Mouse (Mus musculus) stomach, embryonic 16.5 days (tissue): ENCODE data around the gene Ano6. TPM values are rescaled to one million over a fixed set of nuclear protein-coding genes. Genes with fewer than 3 reads are reported as not detected.

Experiments used
- ATAC-seq: fragments of 200-750 bp; cut with Nextera tagmentation; 2 replicates; pipeline ENCODE4 v1.8.0; 2017; ENCODE audit warnings: moderate number of reproducible peaks, moderate TSS enrichment; ENCODE audit not compliant: insufficient read depth, low FRiP score
- H3K27ac ChIP-seq: fragments of 300-500 bp; sonication (generic); 2 replicates; pipeline ENCODE4 v1.5.1; 2014; ENCODE audit warnings: low read length
- H3K27me3 ChIP-seq: fragments of 300-500 bp; sonication (generic); 2 replicates; pipeline ENCODE4 v1.6.1; 2014; ENCODE audit warnings: low read length, control low read depth, mixed read lengths; ENCODE audit not compliant: control insufficient read depth, insufficient read depth
- H3K36me3 ChIP-seq: fragments of 300-500 bp; sonication (generic); 2 replicates; pipeline ENCODE4 v1.6.1; 2014; ENCODE audit warnings: low read length; ENCODE audit not compliant: control insufficient read depth, insufficient read depth
- H3K4me1 ChIP-seq: fragments of 300-500 bp; sonication (generic); 2 replicates; pipeline ENCODE4 v1.6.1; 2014; ENCODE audit warnings: low read length, control low read depth, mixed read lengths; ENCODE audit not compliant: control insufficient read depth, insufficient read depth
- H3K4me2 ChIP-seq: fragments of 300-500 bp; sonication (generic); 2 replicates; pipeline ENCODE4 v1.6.1; 2014; ENCODE audit warnings: low read depth, low read length, mixed read lengths
- H3K4me3 ChIP-seq: fragments of 300-500 bp; sonication (generic); replicated peaks from 2 replicates; pipeline ENCODE4 v1.5.1; 2014; ENCODE audit warnings: mild to moderate bottlenecking, low read length
- H3K9ac ChIP-seq: fragments of 300-500 bp; sonication (generic); 2 replicates; pipeline ENCODE4 v1.6.1; 2014; ENCODE audit warnings: low read length
- H3K9me3 ChIP-seq: fragments of 300-500 bp; sonication (generic); replicated peaks from 2 replicates; pipeline ENCODE4 v1.6.1; 2016; ENCODE audit warnings: low read length, control low read depth; ENCODE audit not compliant: control insufficient read depth
- WGBS: fragments of 180-500 bp; shearing (Covaris S2); extraction: QIAGEN DNeasy Blood & Tissue Kit; methylation state at CpG from one replicate; pipeline ENCODE4 v1.1.7; 2014; 5-methylcytosine and 5-hydroxymethylcytosine counted together
- polyA plus RNA-seq: library from polyadenylated mRNA; unstranded; fragments of >200 nt; fragmentation: Nextera tagmentation; extraction: Ambion mirVana; gene quantifications from 2 replicates; pipeline ENCODE4 v1.2.1, GENCODE M21; 2015

Gene Ano6
- polyA plus RNA-seq, 1 experiment from 2014 or later: 41.8 TPM

- WGBS: 65% methylated on average over 8 of the region's 8 CpGs
- Histone ChIP-seq H3K9ac (no peak overlapping the region), H3K36me3 (no peaks in the 10 kb centered on the region), H3K4me2 (no peak overlapping the region), H3K27ac (no peak overlapping the region), H3K9me3 (no peaks in the 10 kb centered on the region), H3K4me3 (no peak overlapping the region), H3K27me3 (no peaks in the 10 kb centered on the region), H3K4me1 (no peaks in the 10 kb centered on the region)
- no peak for ATAC-seq
Measured at GRCm38 (mm10) chr15:95751832-95752676, 38.6 kb upstream of the Ano6 start.

GRCm38 (mm10) chr15:95752677-95753019 is 38.0 kb upstream of the Ano6 start:
- no peak overlapping the region for H3K4me2 ChIP-seq
- WGBS: 80% methylated on average over 5 of the region's 5 CpGs
- H3K9me3 ChIP-seq: no peaks in the 10 kb centered on the region
- no peaks in the 10 kb centered on the region for H3K4me1 ChIP-seq
- no peaks in the 10 kb centered on the region for H3K27me3 ChIP-seq
- H3K27ac ChIP-seq: no peak overlapping the region
- H3K9ac ChIP-seq: no peak overlapping the region
- ATAC-seq: no peak
- H3K36me3 ChIP-seq: no peaks in the 10 kb centered on the region
- no peak overlapping the region for H3K4me3 ChIP-seq

GRCm38 (mm10) chr15:95753031-95753430 is 37.6 kb upstream of the Ano6 start:
- Histone ChIP-seq H3K27me3 (no peaks in the 10 kb centered on the region), H3K27ac (no peak overlapping the region), H3K4me3 (no peak overlapping the region), H3K9ac (no peak overlapping the region), H3K36me3 (no peaks in the 10 kb centered on the region), H3K4me1 (no peaks in the 10 kb centered on the region), H3K4me2 (no peak overlapping the region), H3K9me3 (no peaks in the 10 kb centered on the region)
- WGBS: 58% methylated on average over 4 of the region's 5 CpGs
- no peak for ATAC-seq

- H3K4me3 ChIP-seq: no peak overlapping the region
- no peaks in the 10 kb centered on the region for H3K27me3 ChIP-seq
- H3K27ac ChIP-seq: no peak overlapping the region
- H3K9ac ChIP-seq: no peak overlapping the region
- no peaks in the 10 kb centered on the region for H3K36me3 ChIP-seq
- peak; percentile 89; the same call in 1 of the 2 replicates for ATAC-seq
- WGBS: 17% methylated on average over 10 of the region's 10 CpGs
- H3K4me2 ChIP-seq: no peak overlapping the region
- no peaks in the 10 kb centered on the region for H3K4me1 ChIP-seq
- no peaks in the 10 kb centered on the region for H3K9me3 ChIP-seq
Measured at GRCm38 (mm10) chr15:95757169-95757568, 33.5 kb upstream of the Ano6 start.

GRCm38 (mm10) chr15:95758069-95758468 is 32.6 kb upstream of the Ano6 start:
- Histone ChIP-seq H3K9ac (no peak overlapping the region), H3K27me3 (no peaks in the 10 kb centered on the region), H3K36me3 (no peaks in the 10 kb centered on the region), H3K4me1 (no peaks in the 10 kb centered on the region), H3K9me3 (no peaks in the 10 kb centered on the region), H3K4me2 (no peak overlapping the region), H3K27ac (no peak overlapping the region), H3K4me3 (no peak overlapping the region)
- WGBS: 84% methylated on average over 5 of the region's 5 CpGs
- ATAC-seq: no peak

GRCm38 (mm10) chr15:95758696-95759434 is 31.8 kb upstream of the Ano6 start:
- no peaks in the 10 kb centered on the region for H3K9me3 ChIP-seq
- H3K27ac ChIP-seq: no peak overlapping the region
- WGBS: 81% methylated on average over 12 of the region's 12 CpGs

GRCm38 (mm10) chr15:95759857-95760256 is 30.8 kb upstream of the Ano6 start:
- WGBS: 44% methylated on average over 6 of the region's 6 CpGs

More at GRCm38 (mm10) chr15:95758696-95759434, 31.8 kb upstream of the Ano6 start:
- ATAC-seq: no peak
- H3K4me2 ChIP-seq: no peak overlapping the region
- H3K27me3 ChIP-seq: no peaks in the 10 kb centered on the region
- no peaks in the 10 kb centered on the region for H3K4me1 ChIP-seq
- no peak overlapping the region for H3K4me3 ChIP-seq
- H3K9ac ChIP-seq: no peak overlapping the region
- no peaks in the 10 kb centered on the region for H3K36me3 ChIP-seq

GRCm38 (mm10) chr15:95761420-95761819 is 29.2 kb upstream of the Ano6 start:
- 73% methylated on average over 7 of the region's 7 CpGs for WGBS
- H3K9ac ChIP-seq: no peak overlapping the region

More at GRCm38 (mm10) chr15:95759857-95760256, 30.8 kb upstream of the Ano6 start:
- no peaks in the 10 kb centered on the region for H3K36me3 ChIP-seq
- no peak overlapping the region for H3K4me3 ChIP-seq
- H3K27me3 ChIP-seq: no peaks in the 10 kb centered on the region
- no peak overlapping the region for H3K27ac ChIP-seq
- no peaks in the 10 kb centered on the region for H3K9me3 ChIP-seq
- H3K4me2 ChIP-seq: no peak overlapping the region
- no peak for ATAC-seq
- no peak overlapping the region for H3K9ac ChIP-seq
- no peaks in the 10 kb centered on the region for H3K4me1 ChIP-seq

GRCm38 (mm10) chr15:95762661-95763303 is 27.9 kb upstream of the Ano6 start:
- H3K27ac ChIP-seq: no peak overlapping the region
- no peak overlapping the region for H3K9ac ChIP-seq
- H3K4me2 ChIP-seq: no peak overlapping the region
- H3K4me3 ChIP-seq: no peak overlapping the region
- H3K27me3 ChIP-seq: no peaks in the 10 kb centered on the region
- H3K36me3 ChIP-seq: no peaks in the 10 kb centered on the region
- 35% methylated on average over 12 of the region's 12 CpGs for WGBS
- no peaks in the 10 kb centered on the region for H3K9me3 ChIP-seq
- peak; percentile 71; the same call in 1 of the 2 replicates for ATAC-seq
- H3K4me1 ChIP-seq: no peaks in the 10 kb centered on the region

More at GRCm38 (mm10) chr15:95761420-95761819, 29.2 kb upstream of the Ano6 start:
- no peak for ATAC-seq
- Histone ChIP-seq H3K27ac (no peak overlapping the region), H3K4me3 (no peak overlapping the region), H3K9me3 (no peaks in the 10 kb centered on the region), H3K4me1 (no peaks in the 10 kb centered on the region), H3K4me2 (no peak overlapping the region), H3K27me3 (no peaks in the 10 kb centered on the region), H3K36me3 (no peaks in the 10 kb centered on the region)
